Mouse (Mus musculus) liver, adult 2 months (tissue): Measurements from ENCODE around the gene Iqcf3.

ENCODE experiments used
- CTCF ChIP-seq: fragments of 200-500 bp; IDR thresholded peaks from 2 replicates; pipeline ENCODE4 v1.5.1; 2011; ENCODE audit warnings: low read depth, low read length, control low read depth
- POLR2A ChIP-seq: fragments of 200-500 bp; IDR thresholded peaks from 2 replicates; pipeline ENCODE4 v1.6.1; 2011; ENCODE audit warnings: low read length, control low read depth; ENCODE audit not compliant: insufficient read depth; ENCODE audit errors: extremely low read depth

- TF ChIP-seq POLR2A: no peak
- no peak for TF ChIP-seq CTCF
These were observed 21.1 kb upstream of the Iqcf3 start for GRCm38 (mm10) chr9:106582552-106582951.
